Mouse (Mus musculus) kidney, postnatal 0 days (tissue): ENCODE results near the gene Eftud2. TPM values are rescaled to one million over a fixed set of nuclear protein-coding genes. Genes with fewer than 3 reads are reported as not detected.

ENCODE experiments used
- ATAC-seq: fragments of 200-750 bp; cut with Nextera tagmentation; replicated peaks from 2 replicates; pipeline ENCODE4 v1.8.0; 2017; ENCODE audit warnings: low read depth, moderate number of reproducible peaks, moderate TSS enrichment, moderate library complexity; ENCODE audit not compliant: low FRiP score
- DNase-seq: peaks from one replicate; pipeline ENCODE4 v3.0.0-alpha.2; 2016; ENCODE audit warnings: low spot score
- H3K27ac ChIP-seq: fragments of 300-500 bp; sonication (generic); 2 replicates; pipeline ENCODE4 v1.5.1; 2014; ENCODE audit warnings: mild to moderate bottlenecking
- H3K27me3 ChIP-seq: fragments of 300-500 bp; sonication (generic); 2 replicates; pipeline ENCODE4 v1.6.1; 2014; ENCODE audit warnings: low read length, mixed read lengths; ENCODE audit not compliant: insufficient read depth
- H3K36me3 ChIP-seq: fragments of 300-500 bp; sonication (generic); 2 replicates; pipeline ENCODE4 v1.6.1; 2014; ENCODE audit warnings: low read length, mixed read lengths; ENCODE audit not compliant: insufficient read depth
- H3K4me1 ChIP-seq: fragments of 300-500 bp; sonication (generic); replicated peaks from 2 replicates; pipeline ENCODE4 v1.6.1; 2014; ENCODE audit warnings: antibody characterized with exemption, low read length, mixed read lengths; ENCODE audit not compliant: insufficient read depth
- H3K4me2 ChIP-seq: fragments of 300-500 bp; sonication (generic); 2 replicates; pipeline ENCODE4 v1.6.1; 2014; ENCODE audit warnings: mild to moderate bottlenecking, low read length, moderate library complexity, mixed read lengths
- H3K4me3 ChIP-seq: fragments of 300-500 bp; sonication (generic); replicated peaks from 2 replicates; pipeline ENCODE4 v1.5.1; 2014; ENCODE audit warnings: low read depth, low read length
- H3K9ac ChIP-seq: fragments of 300-500 bp; sonication (generic); 2 replicates; pipeline ENCODE4 v1.6.1; 2014; ENCODE audit warnings: low read depth, low read length
- H3K9me3 ChIP-seq: fragments of 300-500 bp; sonication (generic); replicated peaks from 2 replicates; pipeline ENCODE4 v1.6.1; 2016; ENCODE audit warnings: low read length, inconsistent platforms, mixed read lengths
- CTCF ChIP-seq: IDR thresholded peaks from 2 replicates; pipeline ENCODE4 v1.5.1; 2016; ENCODE audit warnings: antibody characterized with exemption, low read depth, mild to moderate bottlenecking, moderate library complexity
- WGBS: fragments of 180-500 bp; shearing (Covaris S2); extraction: QIAGEN DNeasy Blood & Tissue Kit; methylation state at CpG from one replicate; pipeline ENCODE4 v1.1.7; 2014; 5-methylcytosine and 5-hydroxymethylcytosine counted together
- polyA plus RNA-seq: library from polyadenylated mRNA; unstranded; fragments of >200 nt; fragmentation: Nextera tagmentation; extraction: Ambion mirVana; gene quantifications from 2 replicates; pipeline ENCODE4 v1.2.1, GENCODE M21; 2015

Eftud2 gene
- polyA plus RNA-seq, 1 experiment from 2014 or later: 127 TPM

DNA sequence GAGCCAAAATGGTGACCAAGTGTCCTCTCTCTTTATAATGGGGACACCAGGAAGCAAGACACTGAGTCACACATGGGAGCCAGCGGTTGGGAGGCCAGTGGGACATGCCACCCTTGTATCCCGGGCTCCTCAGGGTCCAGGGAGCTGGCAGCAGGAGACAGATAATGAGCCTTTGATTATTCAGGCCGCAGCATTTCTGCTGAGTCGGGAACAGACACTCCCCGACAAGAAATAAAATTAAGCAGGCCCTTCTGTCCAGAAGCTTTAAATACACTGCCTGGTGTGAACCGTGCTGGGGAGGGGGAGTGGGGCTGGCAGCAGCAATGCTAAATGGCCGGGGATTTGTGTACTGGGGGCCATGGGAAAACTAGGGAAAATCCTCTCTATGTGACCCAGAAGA, 30.6 kb upstream of the Eftud2 start:
- H3K4me2 ChIP-seq: no peak overlapping the region
- no peak for TF ChIP-seq CTCF
- H3K36me3 ChIP-seq: peaks cover 60% of the 10 kb centered on the region
- no peak overlapping the region for H3K27ac ChIP-seq
- H3K4me1 ChIP-seq: no peaks in the 10 kb centered on the region
- no peak overlapping the region for H3K9ac ChIP-seq
- DNase-seq (no peak), ATAC-seq (no peak)
- 71% methylated on average over 7 of the region's 7 CpGs for WGBS
- no peaks in the 10 kb centered on the region for H3K9me3 ChIP-seq
- no peak overlapping the region for H3K4me3 ChIP-seq
- H3K27me3 ChIP-seq: no peaks in the 10 kb centered on the region

DNA sequence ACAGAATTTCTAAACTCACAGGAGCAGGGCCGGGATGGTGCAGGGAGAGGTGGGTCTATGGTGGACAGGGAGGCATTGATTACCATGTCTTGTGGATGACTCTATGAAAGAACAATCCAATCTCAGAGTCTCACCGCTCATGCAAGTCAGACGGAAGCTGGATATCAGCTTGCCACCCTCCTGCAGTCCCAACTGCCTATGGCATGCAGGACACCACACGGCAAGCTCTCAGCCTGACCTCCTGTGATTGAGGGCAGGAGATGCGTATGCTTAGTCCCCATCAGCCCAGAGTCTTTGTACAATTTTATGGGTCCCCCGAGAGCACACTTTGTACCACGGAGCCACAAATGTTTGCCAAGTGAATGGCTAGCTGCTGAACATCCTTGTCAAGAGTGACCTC, 22.9 kb upstream of the Eftud2 start:
- Histone ChIP-seq H3K9me3 (no peaks in the 10 kb centered on the region), H3K36me3 (peaks cover 28% of the 10 kb centered on the region), H3K27ac (no peak overlapping the region), H3K4me1 (no peaks in the 10 kb centered on the region), H3K27me3 (no peaks in the 10 kb centered on the region), H3K9ac (no peak overlapping the region), H3K4me3 (no peak overlapping the region), H3K4me2 (no peak overlapping the region)
- TF ChIP-seq CTCF: no peak
- ATAC-seq (no peak), DNase-seq (no peak)
- WGBS: 68% methylated on average over 7 of the region's 7 CpGs

DNA sequence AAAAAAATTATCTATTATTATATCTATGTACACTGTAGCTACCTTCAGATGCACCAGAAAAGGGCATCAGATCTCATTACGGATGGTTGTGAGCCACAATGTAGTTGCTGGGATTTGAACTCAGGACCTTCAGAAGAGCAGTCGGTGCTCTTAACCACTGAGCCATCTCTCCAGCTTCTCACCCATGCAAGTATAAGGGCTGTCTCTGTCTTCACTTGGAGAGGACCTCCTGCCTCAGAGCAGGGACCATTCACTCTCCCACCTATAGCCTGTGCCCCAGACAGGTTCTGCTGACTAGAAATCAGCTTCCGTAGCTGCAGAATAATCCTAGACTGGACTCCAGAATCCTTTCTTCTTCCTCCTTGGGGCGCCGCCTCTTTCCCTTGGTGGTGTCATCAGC, 21.3 kb upstream of the Eftud2 start:
- H3K27ac ChIP-seq: no peak overlapping the region
- H3K4me3 ChIP-seq: no peak overlapping the region
- H3K27me3 ChIP-seq: no peaks in the 10 kb centered on the region
- H3K4me1 ChIP-seq: no peaks in the 10 kb centered on the region
- H3K4me2 ChIP-seq: no peak overlapping the region
- WGBS: 79% methylated on average over 5 of the region's 5 CpGs
- no peak for TF ChIP-seq CTCF
- no peak for ATAC-seq
- DNase-seq: no peak
- H3K9me3 ChIP-seq: no peaks in the 10 kb centered on the region
- H3K9ac ChIP-seq: no peak overlapping the region
- peaks cover 16% of the 10 kb centered on the region; the same call in 1 of the 2 replicates for H3K36me3 ChIP-seq

DNA sequence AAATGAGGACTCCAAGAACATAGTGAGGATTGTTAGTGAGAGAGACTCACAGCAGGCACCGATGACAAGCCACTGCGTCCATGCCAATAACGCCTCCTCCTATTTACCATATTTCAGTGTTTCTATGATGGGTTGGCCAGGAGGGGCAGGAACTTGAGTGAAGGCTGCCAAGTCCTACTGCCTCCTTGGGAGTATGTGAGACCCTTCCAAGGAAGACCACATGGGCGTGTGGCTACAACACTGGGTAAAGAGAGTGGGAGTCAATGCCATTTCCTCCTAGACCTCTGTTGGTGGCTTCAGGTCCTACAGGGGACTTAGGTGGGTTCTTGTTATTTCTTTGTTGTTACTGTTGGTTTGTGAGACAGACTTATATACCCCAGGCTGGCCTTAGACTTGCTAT, 20.4 kb upstream of the Eftud2 start:
- H3K36me3 ChIP-seq: peaks cover 8% of the 10 kb centered on the region; the same call in 1 of the 2 replicates
- WGBS: 58% methylated on average over 4 of the region's 4 CpGs
- no peak for TF ChIP-seq CTCF
- no peak overlapping the region for H3K4me3 ChIP-seq
- no peak for DNase-seq
- H3K27ac ChIP-seq: no peak overlapping the region
- H3K4me1 ChIP-seq: no peaks in the 10 kb centered on the region
- H3K9ac ChIP-seq: no peak overlapping the region
- H3K4me2 ChIP-seq: no peak overlapping the region; the same call in 1 of the 2 replicates
- no peaks in the 10 kb centered on the region for H3K27me3 ChIP-seq
- H3K9me3 ChIP-seq: no peaks in the 10 kb centered on the region
- ATAC-seq: no peak

DNA sequence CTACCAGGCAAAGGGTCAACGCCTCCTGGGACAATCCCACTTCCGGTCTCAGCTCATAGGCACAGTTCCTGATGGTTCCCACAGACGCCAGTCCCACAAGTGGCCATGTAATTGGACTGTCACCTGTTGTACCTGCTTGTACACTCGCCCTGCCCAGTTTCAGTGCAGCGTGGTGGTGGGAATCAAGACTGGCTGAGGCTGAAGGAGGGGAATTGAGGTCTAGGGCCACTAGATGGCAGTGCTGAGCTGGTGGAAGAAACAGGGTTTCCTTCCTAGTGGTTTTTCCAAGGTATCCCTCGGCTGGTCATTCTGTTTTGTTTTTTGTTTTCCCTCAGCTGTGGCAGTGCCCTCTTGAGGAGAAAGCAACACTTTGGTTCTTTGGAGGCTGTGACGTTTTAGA, 20.0 kb upstream of the Eftud2 start, which contains the start of gene Gfap:
Gene Gfap (minus strand): TSS at position 150 of the 400 bp plus-strand sequence.
- Histone ChIP-seq H3K36me3 (0 out of 2 replicates have a peak, but pooled peaks cover 3% of the 10 kb centered on the region), H3K27ac (no peak within 1 kb of the TSS), H3K4me1 (no peaks in the 10 kb centered on the region), H3K9ac (no peak within 1 kb of the TSS), H3K9me3 (no peaks in the 10 kb centered on the region), H3K4me2 (no peak within 1 kb of the TSS; the same call in 1 of the 2 replicates), H3K4me3 (no peak within 1 kb of the TSS), H3K27me3 (no peaks in the 10 kb centered on the region)
- WGBS: 6% methylated on average over 7 of the region's 7 CpGs
- TF ChIP-seq CTCF: peak; percentile 98
- DNase-seq (peak; percentile 94), ATAC-seq (peak; percentile 50; the same call in 1 of the 2 replicates)

DNA sequence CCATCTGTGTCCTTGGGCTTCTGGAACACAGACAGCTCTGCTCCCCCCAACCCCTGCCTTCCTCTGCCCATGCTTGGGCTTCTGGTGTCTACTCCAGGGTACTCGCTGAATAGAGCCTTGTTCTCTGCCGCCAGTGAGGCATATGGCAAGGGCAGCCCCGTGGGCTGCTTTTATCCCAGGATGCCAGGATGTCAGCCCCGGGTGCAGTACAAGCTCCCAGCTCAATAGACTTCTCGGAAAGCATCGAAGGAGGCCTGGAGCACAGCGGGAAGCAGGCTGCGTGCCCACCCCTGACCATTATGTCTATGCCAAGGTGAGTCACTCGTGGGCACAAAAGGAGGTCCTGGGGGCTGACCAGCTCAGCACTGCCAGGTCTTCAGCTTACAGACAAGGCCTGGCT, 17.6 kb upstream of the Eftud2 start:
- no peaks in the 10 kb centered on the region for H3K9me3 ChIP-seq
- no peak overlapping the region for H3K4me2 ChIP-seq
- H3K27me3 ChIP-seq: no peaks in the 10 kb centered on the region
- H3K27ac ChIP-seq: no peak overlapping the region
- ATAC-seq: no peak
- WGBS: 80% methylated on average over 9 of the region's 9 CpGs
- no peak overlapping the region for H3K4me3 ChIP-seq
- no peak for DNase-seq
- no peak for TF ChIP-seq CTCF
- 0 out of 2 replicates have a peak, but pooled peaks cover 2% of the 10 kb centered on the region for H3K4me1 ChIP-seq
- no peak overlapping the region for H3K9ac ChIP-seq
- no peaks in the 10 kb centered on the region for H3K36me3 ChIP-seq

DNA sequence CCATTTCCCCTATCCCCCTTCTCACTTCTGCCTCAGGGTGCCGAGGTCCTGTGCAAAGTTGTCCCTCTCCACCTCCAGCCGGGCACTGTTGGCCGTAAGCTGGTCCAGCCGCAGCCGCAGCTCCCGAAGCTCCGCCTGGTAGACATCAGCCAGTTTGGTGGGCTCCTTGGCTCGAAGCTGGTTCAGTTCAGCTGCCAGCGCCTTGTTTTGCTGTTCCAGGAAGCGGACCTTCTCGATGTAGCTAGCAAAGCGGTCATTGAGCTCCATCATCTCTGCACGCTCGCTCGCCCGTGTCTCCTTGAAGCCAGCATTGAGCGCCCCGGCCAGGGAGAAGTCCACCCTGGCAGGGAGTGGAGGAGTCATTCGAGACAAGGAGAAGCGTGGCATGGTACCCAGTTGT, 15.9 kb upstream of the Eftud2 start:
- WGBS: 52% methylated on average over 20 of the region's 20 CpGs
- TF ChIP-seq CTCF: no peak
- ATAC-seq (no peak), DNase-seq (no peak)
- H3K4me3 ChIP-seq: no peak overlapping the region
- H3K36me3 ChIP-seq: no peaks in the 10 kb centered on the region
- H3K4me2 ChIP-seq: no peak overlapping the region
- H3K27me3 ChIP-seq: no peaks in the 10 kb centered on the region
- H3K27ac ChIP-seq: no peak overlapping the region
- 0 out of 2 replicates have a peak, but pooled peaks cover 6% of the 10 kb centered on the region for H3K4me1 ChIP-seq
- H3K9ac ChIP-seq: no peak overlapping the region
- H3K9me3 ChIP-seq: no peaks in the 10 kb centered on the region
